Mouse (Mus musculus) lung, embryonic 14.5 days (tissue): ENCODE results near the gene Zbtb33. TPM values are rescaled to one million over a fixed set of nuclear protein-coding genes. Genes with fewer than 3 reads are reported as not detected.

Source experiments
- ATAC-seq: fragments of 200-750 bp; cut with Nextera tagmentation; 2 replicates; pipeline ENCODE4 v1.8.0; 2017; ENCODE audit warnings: mild to moderate bottlenecking, moderate TSS enrichment, moderate library complexity; ENCODE audit not compliant: insufficient read depth
- DNase-seq: peaks from one replicate; pipeline ENCODE4 v3.0.0-alpha.2; 2015
- H3K27ac ChIP-seq: fragments of 300-500 bp; sonication (generic); 2 replicates; pipeline ENCODE4 v1.5.1; 2014; ENCODE audit warnings: low read depth, mild to moderate bottlenecking, moderate library complexity
- H3K27me3 ChIP-seq: fragments of 300-500 bp; sonication (generic); 2 replicates; pipeline ENCODE4 v1.6.1; 2014; ENCODE audit warnings: low read length, control low read depth; ENCODE audit not compliant: insufficient read depth
- H3K36me3 ChIP-seq: fragments of 300-500 bp; sonication (generic); 2 replicates; pipeline ENCODE4 v1.6.1; 2014; ENCODE audit warnings: control low read depth; ENCODE audit not compliant: insufficient read depth
- H3K4me1 ChIP-seq: fragments of 300-500 bp; sonication (generic); 2 replicates; pipeline ENCODE4 v1.6.1; 2014; ENCODE audit warnings: antibody characterized with exemption, control low read depth; ENCODE audit not compliant: insufficient read depth
- H3K4me2 ChIP-seq: fragments of 300-500 bp; sonication (generic); 2 replicates; pipeline ENCODE4 v1.6.1; 2014; ENCODE audit warnings: mild to moderate bottlenecking
- H3K4me3 ChIP-seq: fragments of 300-500 bp; sonication (generic); 2 replicates; pipeline ENCODE4 v1.5.1; 2014; ENCODE audit warnings: low read depth, low read length
- H3K9ac ChIP-seq: fragments of 300-500 bp; sonication (generic); 2 replicates; pipeline ENCODE4 v1.6.1; 2014
- H3K9me3 ChIP-seq: fragments of 300-500 bp; sonication (generic); 2 replicates; pipeline ENCODE4 v1.6.1; 2016; ENCODE audit warnings: low read depth, low read length, control low read depth
- CTCF ChIP-seq: IDR thresholded peaks from 2 replicates; pipeline ENCODE4 v1.5.1; 2016; ENCODE audit warnings: antibody characterized with exemption, low read depth
- WGBS: fragments of 180-500 bp; shearing (Covaris S2); extraction: QIAGEN DNeasy Blood & Tissue Kit; methylation state at CpG from one replicate; pipeline ENCODE4 v1.1.7; 2014; 5-methylcytosine and 5-hydroxymethylcytosine counted together
- polyA plus RNA-seq: library from polyadenylated mRNA; unstranded; fragments of >200 nt; fragmentation: Nextera tagmentation; extraction: Ambion mirVana; gene quantifications from 2 replicates; pipeline ENCODE4 v1.2.1, GENCODE M21; 2014

Zbtb33 gene
- polyA plus RNA-seq, 1 experiment from 2014 or later = 6.0 TPM

GRCm38 (mm10) chrX:38180656-38181607 is 8.7 kb upstream of the Zbtb33 start:
- H3K9me3 ChIP-seq = no peaks in the 10 kb centered on the region
- peak; percentile 78 for ATAC-seq
- H3K36me3 ChIP-seq = no peaks in the 10 kb centered on the region
- no peak for TF ChIP-seq CTCF
- H3K27ac ChIP-seq = peak overlapping the region; percentile 60; the same call in 1 of the 2 replicates
- peak overlapping the region; percentile 64 for H3K4me2 ChIP-seq
- DNase-seq = peak; percentile 24
- 10% methylated on average over 37 of the region's 38 CpGs for WGBS
- H3K9ac ChIP-seq = peak overlapping the region; percentile 42
- no peaks in the 10 kb centered on the region for H3K27me3 ChIP-seq
- H3K4me3 ChIP-seq = peak overlapping the region; percentile 40
- H3K4me1 ChIP-seq = no peaks in the 10 kb centered on the region

GRCm38 (mm10) chrX:38181608-38182258 is 7.9 kb upstream of the Zbtb33 start:
- Histone ChIP-seq H3K9ac (no peak overlapping the region), H3K27ac (no peak overlapping the region), H3K4me1 (no peaks in the 10 kb centered on the region), H3K4me2 (peak overlapping the region; percentile 64), H3K27me3 (no peaks in the 10 kb centered on the region), H3K36me3 (no peaks in the 10 kb centered on the region), H3K9me3 (no peaks in the 10 kb centered on the region), H3K4me3 (peak overlapping the region; percentile 40; the same call in 1 of the 2 replicates)
- ATAC-seq (peak; percentile 67), DNase-seq (peak; percentile 79)
- TF ChIP-seq CTCF = peak; percentile 44
- 22% methylated on average over 10 of the region's 15 CpGs for WGBS

GRCm38 (mm10) chrX:38185520-38185919 is 4.1 kb upstream of the Zbtb33 start:
- no peaks in the 10 kb centered on the region for H3K36me3 ChIP-seq
- H3K9me3 ChIP-seq = no peaks in the 10 kb centered on the region
- H3K9ac ChIP-seq = no peak overlapping the region
- no peak for TF ChIP-seq CTCF
- H3K4me2 ChIP-seq = no peak overlapping the region
- WGBS = 38% methylated on average over 2 of the region's 2 CpGs
- H3K27me3 ChIP-seq = no peaks in the 10 kb centered on the region
- DNase-seq (no peak), ATAC-seq (no peak)
- H3K4me1 ChIP-seq = no peaks in the 10 kb centered on the region
- H3K27ac ChIP-seq = no peak overlapping the region
- no peak overlapping the region for H3K4me3 ChIP-seq

- ATAC-seq = peak; percentile 33; the same call in 1 of the 2 replicates
Measured at GRCm38 (mm10) chrX:38190458-38190764, 818 bp downstream of the Zbtb33 start.

DNA sequence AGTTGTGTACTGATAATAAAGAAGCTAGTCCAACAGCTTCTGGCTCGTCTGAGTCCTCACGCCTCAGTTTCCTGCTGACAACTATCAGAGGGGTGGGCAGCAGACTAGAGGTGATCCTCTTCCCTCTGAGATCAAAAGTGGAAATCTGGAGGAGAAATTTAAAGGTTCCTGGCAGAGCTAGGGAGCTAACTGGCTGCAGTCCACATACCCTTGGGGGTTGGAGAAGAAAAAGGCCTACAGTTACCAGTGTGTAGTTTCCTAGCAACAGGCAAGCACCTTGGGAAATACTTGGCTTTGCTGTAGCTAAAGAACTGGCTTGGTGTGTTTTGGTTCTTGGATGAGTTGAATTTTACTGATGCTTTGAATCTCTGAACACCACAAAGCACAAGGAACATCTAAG is 12.2 kb downstream of the Zbtb33 start:
- WGBS = 53% methylated on average over 2 of the region's 2 CpGs
- ATAC-seq (no peak), DNase-seq (peak; percentile 19)
- H3K36me3 ChIP-seq = no peaks in the 10 kb centered on the region
- no peak overlapping the region for H3K4me2 ChIP-seq
- no peaks in the 10 kb centered on the region for H3K9me3 ChIP-seq
- no peak overlapping the region for H3K4me3 ChIP-seq
- H3K4me1 ChIP-seq = no peaks in the 10 kb centered on the region
- no peak overlapping the region for H3K27ac ChIP-seq
- no peak overlapping the region for H3K9ac ChIP-seq
- no peak for TF ChIP-seq CTCF
- H3K27me3 ChIP-seq = no peaks in the 10 kb centered on the region

More at GRCm38 (mm10) chrX:38190458-38190764, 818 bp downstream of the Zbtb33 start:
- peak overlapping the region; percentile 64 for H3K4me2 ChIP-seq
- H3K36me3 ChIP-seq = peaks cover 15% of the 10 kb centered on the region; the same call in 1 of the 2 replicates
- H3K4me3 ChIP-seq = peak overlapping the region; percentile 62
- H3K27ac ChIP-seq = peak overlapping the region; percentile 86
- H3K27me3 ChIP-seq = no peaks in the 10 kb centered on the region
- no peaks in the 10 kb centered on the region for H3K9me3 ChIP-seq
- no peaks in the 10 kb centered on the region for H3K4me1 ChIP-seq
- DNase-seq = no peak
- H3K9ac ChIP-seq = peak overlapping the region; percentile 72
- WGBS = 31% methylated on average over 3 of the region's 3 CpGs
- no peak for TF ChIP-seq CTCF

DNA sequence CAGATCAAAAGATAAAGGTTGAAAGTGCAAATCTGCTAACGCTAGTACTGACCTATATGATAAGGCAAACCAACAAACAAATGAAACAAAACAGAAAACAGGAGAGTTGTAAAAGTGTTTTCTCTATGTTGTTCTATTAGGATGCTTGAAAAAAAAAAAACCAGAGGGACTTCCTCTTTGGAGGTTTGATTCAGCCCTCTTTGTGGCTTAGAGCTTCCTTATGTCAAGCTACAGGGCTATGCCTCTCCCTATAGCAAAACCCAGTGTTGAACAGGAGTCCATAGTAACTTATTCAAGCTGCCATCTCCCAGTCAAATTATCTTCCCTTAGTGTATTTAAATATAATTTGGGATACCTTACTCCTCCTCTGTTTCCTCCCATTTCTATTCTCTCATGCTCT is 17.8 kb downstream of the Zbtb33 start:
- H3K27ac ChIP-seq = no peak overlapping the region
- H3K9me3 ChIP-seq = no peaks in the 10 kb centered on the region
- H3K27me3 ChIP-seq = no peaks in the 10 kb centered on the region
- no peaks in the 10 kb centered on the region for H3K4me1 ChIP-seq
- TF ChIP-seq CTCF = no peak
- H3K4me2 ChIP-seq = no peak overlapping the region
- WGBS = 61% methylated on average over 1 of the region's 1 CpGs
- no peak overlapping the region for H3K9ac ChIP-seq
- no peak overlapping the region for H3K4me3 ChIP-seq
- no peak for ATAC-seq
- H3K36me3 ChIP-seq = no peaks in the 10 kb centered on the region
- no peak for DNase-seq

DNA sequence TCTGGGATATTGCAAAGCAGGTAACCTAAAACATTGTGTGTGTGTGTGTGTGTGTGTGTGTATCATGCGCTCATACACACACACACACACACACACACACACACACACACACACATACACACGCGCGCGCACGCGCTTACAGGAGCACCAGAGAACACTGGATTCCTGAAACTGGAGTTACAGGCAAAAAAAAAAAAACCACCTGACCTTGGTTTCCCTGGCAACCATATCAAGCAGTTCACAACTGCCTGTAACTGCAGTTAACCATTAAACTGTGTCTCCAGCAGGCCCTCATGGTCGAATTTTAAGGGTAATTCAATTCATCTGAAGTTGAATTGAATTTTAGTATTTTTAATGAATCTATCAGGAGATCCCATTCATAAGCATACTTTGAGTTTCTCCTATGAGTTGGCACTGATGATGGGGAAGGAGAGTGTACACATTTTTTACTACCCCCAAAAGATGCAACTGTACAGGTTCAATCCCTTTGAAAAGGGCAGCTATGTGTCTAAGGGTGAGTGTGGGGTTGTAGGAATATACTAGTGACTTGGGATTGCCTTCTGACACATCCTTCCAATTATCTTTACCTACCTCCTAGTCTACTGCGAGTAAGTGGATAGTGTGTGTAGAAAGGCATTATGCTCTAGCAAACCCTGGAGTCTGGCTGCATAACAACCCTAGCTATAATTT is 27.5 kb downstream of the Zbtb33 start:
- H3K27ac ChIP-seq = no peak overlapping the region
- WGBS = 64% methylated on average over 8 of the region's 9 CpGs
- H3K36me3 ChIP-seq = no peaks in the 10 kb centered on the region
- H3K4me3 ChIP-seq = no peak overlapping the region
- H3K4me2 ChIP-seq = no peak overlapping the region
- H3K4me1 ChIP-seq = no peaks in the 10 kb centered on the region
- no peak for ATAC-seq
- H3K27me3 ChIP-seq = no peaks in the 10 kb centered on the region
- H3K9me3 ChIP-seq = no peaks in the 10 kb centered on the region
- TF ChIP-seq CTCF = no peak
- no peak overlapping the region for H3K9ac ChIP-seq
- DNase-seq = peak; percentile 38
